Mouse (Mus musculus) stomach, embryonic 14.5 days (tissue): ENCODE data around the gene St3gal4. TPM values are rescaled to one million over a fixed set of nuclear protein-coding genes. Genes with fewer than 3 reads are reported as not detected.

Experiments used
- ATAC-seq: fragments of 200-750 bp; cut with Nextera tagmentation; 2 replicates; pipeline ENCODE4 v1.8.0; 2017; ENCODE audit warnings: low read depth, moderate TSS enrichment; ENCODE audit not compliant: insufficient number of reproducible peaks, insufficient read depth, low FRiP score
- H3K27ac ChIP-seq: fragments of 300-500 bp; sonication (generic); 2 replicates; pipeline ENCODE4 v1.5.1; 2014; ENCODE audit warnings: mild to moderate bottlenecking, low read length, moderate library complexity, mixed read lengths
- H3K27me3 ChIP-seq: fragments of 300-500 bp; sonication (generic); 2 replicates; pipeline ENCODE4 v1.6.1; 2014; ENCODE audit warnings: low read length, control low read depth, mixed read lengths; ENCODE audit not compliant: control insufficient read depth, insufficient read depth
- H3K36me3 ChIP-seq: fragments of 300-500 bp; sonication (generic); 2 replicates; pipeline ENCODE4 v1.6.1; 2014; ENCODE audit warnings: mild to moderate bottlenecking, control low read depth, low read length, moderate library complexity, mixed read lengths; ENCODE audit not compliant: control insufficient read depth, insufficient read depth
- H3K4me1 ChIP-seq: fragments of 300-500 bp; sonication (generic); 2 replicates; pipeline ENCODE4 v1.6.1; 2014; ENCODE audit warnings: low read length, control low read depth, mixed read lengths; ENCODE audit not compliant: control insufficient read depth, insufficient read depth
- H3K4me2 ChIP-seq: fragments of 300-500 bp; sonication (generic); replicated peaks from 2 replicates; pipeline ENCODE4 v1.6.1; 2014; ENCODE audit warnings: low read depth, low read length, control low read depth
- H3K4me3 ChIP-seq: fragments of 300-500 bp; sonication (generic); 2 replicates; pipeline ENCODE4 v1.5.1; 2014; ENCODE audit warnings: low read depth, low read length, control low read depth
- H3K9ac ChIP-seq: fragments of 300-500 bp; sonication (generic); replicated peaks from 2 replicates; pipeline ENCODE4 v1.6.1; 2014; ENCODE audit warnings: low read depth, mild to moderate bottlenecking, control low read depth, low read length, moderate library complexity, mixed read lengths
- H3K9me3 ChIP-seq: fragments of 300-500 bp; sonication (generic); 2 replicates; pipeline ENCODE4 v1.6.1; 2016; ENCODE audit warnings: low read depth, low read length, control low read depth; ENCODE audit not compliant: control insufficient read depth
- WGBS: fragments of 180-500 bp; shearing (Covaris S2); extraction: QIAGEN DNeasy Blood & Tissue Kit; methylation state at CpG from one replicate; pipeline ENCODE4 v1.1.7; 2014; 5-methylcytosine and 5-hydroxymethylcytosine counted together
- polyA plus RNA-seq: library from polyadenylated mRNA; unstranded; fragments of >200 nt; fragmentation: Nextera tagmentation; extraction: Ambion mirVana; gene quantifications from 2 replicates; pipeline ENCODE4 v1.2.1, GENCODE M21; 2014

The St3gal4 gene
- 24.4 and 24.6 TPM in 2 replicates for polyA plus RNA-seq

DNA sequence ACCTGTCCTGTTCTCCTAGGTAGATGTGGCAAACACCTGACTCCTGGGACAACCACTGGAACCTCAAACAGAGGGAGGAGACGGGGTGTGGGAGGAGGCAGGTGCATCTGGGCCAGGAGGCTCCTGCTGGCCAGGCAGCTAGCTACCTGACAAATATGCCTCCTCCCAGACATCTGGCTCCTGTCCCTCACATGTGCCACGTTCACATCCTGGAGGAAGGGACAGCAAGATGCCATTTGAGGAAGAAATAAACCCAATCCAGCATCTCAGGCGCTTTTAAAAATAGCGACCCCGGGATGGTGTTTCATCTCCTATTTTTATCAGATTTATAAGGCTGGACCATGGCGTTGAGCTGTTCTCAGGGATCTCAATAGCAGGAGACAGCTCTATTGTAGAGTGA is at the start of gene St3gal4:
St3gal4 (minus strand) TSS at position 101 of the 400 bp plus-strand sequence.
- Histone ChIP-seq H3K27me3 (no peaks in the 10 kb centered on the region), H3K4me2 (no peak within 1 kb of the TSS), H3K9ac (no peak within 1 kb of the TSS), H3K4me3 (no peak within 1 kb of the TSS), H3K4me1 (peaks cover 15% of the 10 kb centered on the region; the same call in 1 of the 2 replicates), H3K36me3 (peaks cover 3% of the 10 kb centered on the region; the same call in 1 of the 2 replicates), H3K9me3 (no peaks in the 10 kb centered on the region), H3K27ac (no peak within 1 kb of the TSS; the same call in 1 of the 2 replicates)
- no peak for ATAC-seq
- 83% methylated on average over 6 of the region's 6 CpGs for WGBS

DNA sequence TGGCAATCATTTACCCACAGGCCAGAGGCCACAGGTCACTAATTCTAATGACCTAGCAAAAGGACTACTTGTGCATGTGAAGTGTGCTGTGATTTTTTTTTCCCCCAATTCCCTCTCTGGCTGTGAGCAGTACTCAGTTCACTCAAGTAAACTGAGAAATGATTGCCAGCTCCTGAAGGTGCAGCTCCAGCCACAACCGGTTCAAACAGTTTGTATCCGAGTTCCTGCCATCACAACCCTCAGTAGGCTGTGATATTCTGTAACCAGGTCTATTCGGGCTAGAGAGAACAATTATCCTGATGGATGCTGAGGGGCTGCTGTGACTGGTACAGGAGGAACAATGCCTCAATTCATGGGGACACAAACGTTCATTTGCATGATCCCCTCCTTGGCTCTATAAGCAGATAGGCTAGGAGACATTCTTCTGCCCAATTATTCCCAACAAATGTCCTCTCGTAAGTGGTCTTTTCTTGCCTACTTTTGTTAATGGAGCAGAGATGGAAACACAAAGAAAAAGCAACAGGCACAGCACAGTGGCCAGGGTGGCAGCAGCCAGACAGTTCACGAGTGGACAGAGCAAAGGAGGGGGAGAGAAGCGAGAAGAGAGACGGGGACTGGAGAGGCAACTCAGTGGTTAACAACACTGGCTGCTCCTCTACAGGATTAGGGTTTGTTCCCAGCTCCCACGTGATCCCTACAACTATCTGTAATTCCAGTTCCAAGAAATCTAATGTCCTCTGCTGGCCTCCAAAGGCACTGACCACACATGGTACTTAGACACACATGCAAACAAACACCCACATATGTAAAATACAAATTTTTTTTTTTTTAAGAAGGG is 47.9 kb upstream of the St3gal4 start:
- H3K27ac ChIP-seq: no peak overlapping the region
- H3K4me2 ChIP-seq: no peak overlapping the region
- peaks cover 9% of the 10 kb centered on the region; the same call in 1 of the 2 replicates for H3K36me3 ChIP-seq
- H3K9ac ChIP-seq: no peak overlapping the region
- no peaks in the 10 kb centered on the region for H3K4me1 ChIP-seq
- no peak overlapping the region for H3K4me3 ChIP-seq
- no peaks in the 10 kb centered on the region for H3K27me3 ChIP-seq
- no peaks in the 10 kb centered on the region for H3K9me3 ChIP-seq
- no peak; the same call in 1 of the 2 replicates for ATAC-seq
- WGBS: 63% methylated on average over 9 of the region's 9 CpGs

DNA sequence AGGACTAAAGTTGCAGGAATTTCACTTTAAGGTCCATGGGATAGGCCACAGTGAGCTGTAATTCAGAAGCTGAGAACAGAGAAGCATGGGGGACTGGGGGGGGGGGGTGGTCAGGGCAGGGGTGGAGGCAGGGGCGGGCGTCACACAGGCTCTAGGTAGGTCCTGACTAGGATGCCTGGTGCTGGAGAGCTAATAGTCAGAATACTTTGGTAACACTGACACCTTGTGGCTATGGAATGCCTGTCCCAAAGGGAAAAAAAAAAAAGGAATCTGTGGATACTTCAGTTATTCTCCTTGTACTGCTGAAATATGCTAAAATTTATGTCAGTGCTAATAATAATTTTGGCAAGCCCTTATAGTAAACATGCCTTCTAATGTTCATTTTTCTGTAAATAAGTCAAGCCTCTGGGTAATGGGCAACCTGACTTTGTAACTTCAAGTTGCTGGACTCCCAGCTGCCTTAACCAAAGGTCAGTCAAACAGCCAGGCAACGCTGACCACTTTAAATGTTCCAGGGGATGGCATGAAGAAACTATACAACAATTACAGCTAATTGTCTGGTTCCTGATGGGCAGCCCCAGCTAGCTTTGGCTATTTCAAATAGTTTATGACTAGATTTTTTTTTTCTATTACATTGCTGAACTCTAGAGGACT is 47.2 kb upstream of the St3gal4 start:
- Histone ChIP-seq H3K27me3 (no peaks in the 10 kb centered on the region), H3K4me2 (no peak overlapping the region), H3K4me3 (no peak overlapping the region), H3K9ac (no peak overlapping the region), H3K36me3 (peaks cover 9% of the 10 kb centered on the region; the same call in 1 of the 2 replicates), H3K9me3 (no peaks in the 10 kb centered on the region), H3K27ac (no peak overlapping the region), H3K4me1 (no peaks in the 10 kb centered on the region)
- WGBS: 26% methylated on average over 3 of the region's 3 CpGs
- no peak; the same call in 1 of the 2 replicates for ATAC-seq

DNA sequence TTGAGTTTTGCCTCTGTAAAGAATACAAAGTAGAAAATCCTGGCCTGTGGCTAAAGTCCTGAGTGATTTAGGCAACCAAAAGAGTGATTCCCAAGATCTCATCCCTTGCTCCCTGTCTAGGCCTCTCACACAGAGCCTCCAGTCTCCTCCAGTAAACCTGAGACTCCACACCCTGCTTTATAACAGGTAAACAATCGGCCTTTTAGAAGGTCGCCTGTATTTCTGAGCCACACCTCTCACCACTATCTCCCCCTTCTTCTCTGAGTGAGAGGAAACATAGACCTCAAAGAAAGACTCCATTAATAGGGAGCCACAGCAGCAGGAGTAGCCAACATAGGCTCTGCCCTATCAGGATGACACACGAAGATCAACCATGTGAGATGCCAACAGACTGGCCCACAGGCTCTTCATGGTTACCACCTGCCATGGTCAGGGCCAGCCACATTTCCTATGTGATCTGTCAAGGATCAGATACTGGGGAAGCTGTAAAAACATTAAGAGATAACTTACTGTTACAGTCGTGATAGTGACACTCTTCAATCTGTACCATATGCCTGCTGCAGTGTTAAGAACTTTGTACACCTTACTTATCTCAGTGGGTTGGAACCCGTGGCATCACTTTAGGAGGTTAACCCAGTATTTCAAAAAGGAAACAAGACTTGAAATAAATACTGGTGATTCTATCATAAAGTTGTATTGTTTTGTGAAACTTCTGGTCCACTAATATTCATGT is 45.2 kb upstream of the St3gal4 start:
- H3K4me1 ChIP-seq: no peaks in the 10 kb centered on the region
- peaks cover 3% of the 10 kb centered on the region; the same call in 1 of the 2 replicates for H3K36me3 ChIP-seq
- no peak overlapping the region for H3K4me3 ChIP-seq
- H3K4me2 ChIP-seq: no peak overlapping the region
- H3K9me3 ChIP-seq: no peaks in the 10 kb centered on the region
- H3K27me3 ChIP-seq: no peaks in the 10 kb centered on the region
- H3K27ac ChIP-seq: no peak overlapping the region
- no peak overlapping the region for H3K9ac ChIP-seq
- WGBS: 67% methylated on average over 5 of the region's 5 CpGs
- ATAC-seq: no peak

DNA sequence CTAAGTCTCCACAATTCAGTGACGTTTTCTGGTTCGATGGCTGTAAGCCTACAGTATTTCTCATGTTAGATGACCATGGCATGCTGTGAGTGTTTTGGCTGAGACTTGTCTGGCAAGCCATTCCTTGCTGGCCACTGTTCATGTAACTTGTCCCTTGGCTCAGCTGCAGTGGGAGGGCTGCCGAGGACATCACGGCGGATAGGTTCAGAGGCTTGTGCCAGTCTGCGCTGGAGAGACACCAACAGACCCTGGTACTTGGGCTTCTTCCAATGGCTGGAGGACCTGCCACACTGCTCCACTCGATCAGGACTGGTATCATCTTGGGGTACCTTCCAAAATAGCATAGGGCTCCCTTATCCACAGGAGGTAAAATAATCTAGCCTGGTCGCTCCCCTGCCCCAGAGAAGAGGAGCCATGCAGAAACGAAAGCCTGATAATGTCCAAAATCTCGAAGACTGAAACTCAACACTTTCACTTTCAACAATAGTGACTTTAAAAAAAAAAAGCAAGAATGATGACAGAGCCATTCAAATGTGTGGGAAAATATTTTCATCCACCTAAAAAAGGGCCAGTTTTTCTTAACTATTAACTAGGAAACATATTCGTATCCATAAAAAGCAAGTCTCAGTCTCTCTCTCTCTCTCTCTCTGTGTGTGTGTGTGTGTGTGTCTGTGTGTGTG is 44.1 kb upstream of the St3gal4 start:
- no peaks in the 10 kb centered on the region; the same call in 1 of the 2 replicates for H3K36me3 ChIP-seq
- 93% methylated on average over 11 of the region's 11 CpGs for WGBS
- H3K4me2 ChIP-seq: no peak overlapping the region
- no peak for ATAC-seq
- H3K4me1 ChIP-seq: no peaks in the 10 kb centered on the region
- no peaks in the 10 kb centered on the region for H3K9me3 ChIP-seq
- no peak overlapping the region for H3K9ac ChIP-seq
- H3K27me3 ChIP-seq: no peaks in the 10 kb centered on the region
- H3K27ac ChIP-seq: no peak overlapping the region
- no peak overlapping the region for H3K4me3 ChIP-seq

DNA sequence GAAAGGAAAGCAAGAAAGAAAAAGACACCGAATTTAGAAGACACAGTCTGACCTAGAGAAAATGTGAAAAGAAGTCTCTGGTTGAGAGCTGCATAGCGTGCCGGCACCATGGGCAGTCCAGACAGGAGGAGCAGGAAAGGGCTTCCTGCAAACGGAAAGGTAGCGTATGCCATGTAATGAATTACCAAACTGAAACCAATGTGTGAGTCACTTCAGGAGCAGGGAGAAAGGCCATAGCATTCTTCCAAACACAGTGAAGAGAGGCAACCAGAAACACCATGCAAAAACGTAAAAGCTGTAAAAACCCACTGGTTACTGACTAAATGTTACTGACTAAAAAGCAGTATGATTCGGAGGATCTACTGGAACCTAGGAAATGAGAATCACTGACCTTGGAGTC is 42.7 kb upstream of the St3gal4 start:
- Histone ChIP-seq H3K9me3 (no peaks in the 10 kb centered on the region), H3K4me2 (no peak overlapping the region), H3K27ac (no peak overlapping the region), H3K27me3 (no peaks in the 10 kb centered on the region), H3K4me1 (no peaks in the 10 kb centered on the region; the same call in 1 of the 2 replicates), H3K9ac (no peak overlapping the region), H3K36me3 (no peaks in the 10 kb centered on the region; the same call in 1 of the 2 replicates), H3K4me3 (no peak overlapping the region)
- ATAC-seq: no peak
- WGBS: 91% methylated on average over 7 of the region's 7 CpGs

DNA sequence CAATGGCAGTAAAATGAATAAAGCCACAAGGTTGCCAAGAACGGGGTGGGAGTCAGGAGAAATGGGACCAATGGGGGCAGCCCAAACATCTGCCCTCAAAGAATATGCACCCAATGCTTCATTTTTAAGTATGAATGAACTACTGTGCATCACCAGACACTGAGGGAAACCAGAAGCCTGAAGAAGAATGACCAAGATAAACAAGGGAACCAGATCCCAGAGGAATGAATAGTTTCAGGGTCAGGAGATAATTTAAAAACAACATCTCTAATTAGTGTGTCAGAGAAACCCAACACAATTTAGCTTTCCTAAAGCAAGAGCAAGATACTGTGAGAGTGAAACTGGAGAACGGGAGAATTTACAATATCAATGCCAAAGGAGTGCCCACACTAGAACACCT is 41.6 kb upstream of the St3gal4 start:
- H3K4me3 ChIP-seq: no peak overlapping the region
- no peaks in the 10 kb centered on the region; the same call in 1 of the 2 replicates for H3K36me3 ChIP-seq
- WGBS: 60% methylated on average over 2 of the region's 2 CpGs
- no peak overlapping the region for H3K9ac ChIP-seq
- H3K27ac ChIP-seq: no peak overlapping the region
- H3K4me1 ChIP-seq: no peaks in the 10 kb centered on the region; the same call in 1 of the 2 replicates
- no peaks in the 10 kb centered on the region for H3K9me3 ChIP-seq
- no peak for ATAC-seq
- no peak overlapping the region for H3K4me2 ChIP-seq
- no peaks in the 10 kb centered on the region for H3K27me3 ChIP-seq

DNA sequence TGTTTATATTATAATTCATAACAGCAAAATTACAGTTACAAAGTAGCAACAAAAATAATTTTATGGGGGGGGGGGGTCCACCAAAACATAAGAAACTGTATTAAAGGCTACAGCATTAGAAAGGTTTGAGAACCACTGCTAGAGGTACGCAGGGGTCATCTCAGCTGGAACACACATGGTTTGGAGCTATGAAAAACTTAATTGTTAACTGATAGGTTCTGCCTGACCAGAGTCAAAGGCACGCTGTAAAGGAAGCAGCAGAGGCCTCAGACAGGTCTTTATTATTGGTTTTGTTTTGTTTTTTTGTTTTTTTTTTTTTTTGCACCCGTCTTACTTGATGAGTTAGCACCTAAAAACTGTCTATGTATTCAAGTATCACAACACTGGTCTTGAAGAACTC is 39.4 kb upstream of the St3gal4 start:
- Histone ChIP-seq H3K4me3 (no peak overlapping the region), H3K9ac (no peak overlapping the region), H3K27ac (no peak overlapping the region), H3K4me1 (no peaks in the 10 kb centered on the region; the same call in 1 of the 2 replicates), H3K27me3 (no peaks in the 10 kb centered on the region), H3K36me3 (no peaks in the 10 kb centered on the region), H3K4me2 (no peak overlapping the region), H3K9me3 (no peaks in the 10 kb centered on the region)
- 83% methylated on average over 3 of the region's 3 CpGs for WGBS
- no peak for ATAC-seq
